Mouse (Mus musculus) mesoderm, embryonic 11.5 days (tissue): ENCODE data around the gene Kbtbd3.

ENCODE experiments used
- DNase-seq: peaks from one replicate; pipeline ENCODE4 v3.0.0-alpha.2; 2012; ENCODE audit warnings: low read depth, low spot score

Kbtbd3 gene

GRCm38 (mm10) chr9:4309351-4310085 is at the start of gene Kbtbd3, which contains the start of gene Aasdhppt:
Kbtbd3 (plus strand) TSS chr9:4309833.
Aasdhppt (minus strand) TSS chr9:4309471.
- DNase-seq: peak; percentile 100

GRCm38 (mm10) chr9:4259841-4260745 is 49.5 kb upstream of the Kbtbd3 start:
- DNase-seq: peak; percentile 79

- no peak for DNase-seq
These were observed 48.9 kb upstream of the Kbtbd3 start for GRCm38 (mm10) chr9:4260746-4261090.

GRCm38 (mm10) chr9:4266881-4267280 is 42.8 kb upstream of the Kbtbd3 start:
- no peak for DNase-seq

GRCm38 (mm10) chr9:4283850-4284249 is 25.8 kb upstream of the Kbtbd3 start:
- DNase-seq: no peak

- DNase-seq: no peak
These were observed 9.2 kb upstream of the Kbtbd3 start for GRCm38 (mm10) chr9:4300466-4300865.

- DNase-seq: no peak
These were observed 4.8 kb upstream of the Kbtbd3 start for GRCm38 (mm10) chr9:4304867-4305266.

GRCm38 (mm10) chr9:4308628-4309350 is 844 bp upstream of the Kbtbd3 start:
- DNase-seq: no peak

GRCm38 (mm10) chr9:4310706-4311105 is 1.1 kb downstream of the Kbtbd3 start:
- DNase-seq: no peak

GRCm38 (mm10) chr9:4311162-4311561 is 1.5 kb downstream of the Kbtbd3 start:
- DNase-seq: no peak

GRCm38 (mm10) chr9:4313946-4314345 is 4.3 kb downstream of the Kbtbd3 start:
- no peak for DNase-seq

GRCm38 (mm10) chr9:4315746-4316145 is 6.1 kb downstream of the Kbtbd3 start:
- no peak for DNase-seq

- DNase-seq: no peak
These were observed 9.5 kb downstream of the Kbtbd3 start for GRCm38 (mm10) chr9:4318939-4319721.

GRCm38 (mm10) chr9:4353163-4353562 is 43.5 kb downstream of the Kbtbd3 start:
- DNase-seq: no peak

GRCm38 (mm10) chr9:4375828-4376639 is 66.4 kb downstream of the Kbtbd3 start, which contains the start of gene Msantd4:
Msantd4 (plus strand) TSS chr9:4376562.
- peak; percentile 99 for DNase-seq

GRCm38 (mm10) chr9:4376640-4377120 is 67.0 kb downstream of the Kbtbd3 start:
- no peak for DNase-seq
